Mouse (Mus musculus) spleen, adult 2 months (tissue): ENCODE data around the gene Fga. TPM values are rescaled to one million over a fixed set of nuclear protein-coding genes. Genes with fewer than 3 reads are reported as not detected.

Source experiments
- DNase-seq, 2 experiments: peaks; one replicate each; pipeline versions ENCODE4 v3.0.0 to v3.0.0-alpha.2; 2012 to 2021; ENCODE audit warnings: low spot score in 2 of 2, low read depth in 1 of 2
- H3K27ac ChIP-seq: fragments of 200-500 bp; 2 replicates; pipeline ENCODE4 v1.5.1; 2012; ENCODE audit warnings: low read length, inconsistent platforms; ENCODE audit not compliant: insufficient read depth
- H3K27me3 ChIP-seq: fragments of 200-500 bp; 2 replicates; pipeline ENCODE4 v1.6.1; 2012; ENCODE audit warnings: mild to moderate bottlenecking, moderate library complexity, low read length, inconsistent platforms; ENCODE audit not compliant: control insufficient read depth, insufficient read depth
- H3K36me3 ChIP-seq: fragments of 200-500 bp; 2 replicates; pipeline ENCODE4 v1.6.1; 2012; ENCODE audit warnings: mild to moderate bottlenecking, low read length, inconsistent platforms; ENCODE audit not compliant: control insufficient read depth, insufficient read depth
- H3K4me1 ChIP-seq: fragments of 200-500 bp; 2 replicates; pipeline ENCODE4 v1.6.1; 2011; ENCODE audit warnings: inconsistent platforms; ENCODE audit not compliant: control insufficient read depth, insufficient read depth, insufficient read length
- H3K4me3 ChIP-seq: fragments of 200-500 bp; 2 replicates; pipeline ENCODE4 v1.5.1; 2011; ENCODE audit warnings: mild to moderate bottlenecking, inconsistent platforms; ENCODE audit not compliant: insufficient read depth, insufficient read length; ENCODE audit errors: extremely low read depth
- CTCF ChIP-seq: fragments of 200-500 bp; IDR thresholded peaks from 2 replicates; pipeline ENCODE4 v1.5.1; 2011; ENCODE audit warnings: mild to moderate bottlenecking, inconsistent platforms; ENCODE audit not compliant: insufficient read depth, insufficient read length, insufficient replicate concordance; ENCODE audit errors: extremely low read depth
- POLR2A ChIP-seq: fragments of 200-500 bp; IDR thresholded peaks from 2 replicates; pipeline ENCODE4 v1.6.1; 2011; ENCODE audit warnings: low read depth, low read length, inconsistent platforms
- WGBS: fragments of 180-500 bp; shearing (Covaris S2); methylation state at CpG from one replicate; pipeline ENCODE4 v1.1.7; 2018; 5-methylcytosine and 5-hydroxymethylcytosine counted together
- polyA plus RNA-seq: library from polyadenylated mRNA; depleted of rRNA; stranded (reverse); fragments of >200 nt; gene quantifications from 2 replicates; pipeline ENCODE4 v1.2.3, GENCODE M21; 2012

Fga gene
- polyA plus RNA-seq, 1 experiment, result 0.05 TPM

DNA sequence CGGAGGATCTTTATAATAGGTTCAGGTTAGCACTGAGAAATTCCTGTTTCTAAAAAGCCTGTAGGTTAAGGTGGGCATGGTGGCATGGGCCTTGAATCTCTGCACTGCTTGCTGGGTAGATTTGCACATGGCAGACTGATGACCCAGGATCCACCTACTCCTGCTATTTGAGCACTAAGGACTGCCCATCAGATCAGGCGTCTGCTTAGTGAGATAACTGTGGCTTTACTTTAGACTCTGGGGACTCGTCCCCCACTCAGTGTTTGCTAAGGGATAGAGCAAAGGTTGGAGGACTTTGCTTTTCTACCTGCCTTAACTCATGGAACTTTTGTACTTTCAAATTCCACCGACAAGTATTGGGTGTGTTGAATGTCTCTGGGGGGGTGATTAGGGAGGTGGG, 13.8 kb downstream of the Fga start:
- no peak overlapping the region for H3K27ac ChIP-seq
- DNase-seq, result no peak
- no peaks in the 10 kb centered on the region for H3K4me1 ChIP-seq
- H3K36me3 ChIP-seq, result no peaks in the 10 kb centered on the region
- H3K27me3 ChIP-seq, result no peaks in the 10 kb centered on the region
- 86% methylated on average over 4 of the region's 4 CpGs for WGBS
- H3K4me3 ChIP-seq, result no peak overlapping the region
- no peak for TF ChIP-seq POLR2A
- no peak for TF ChIP-seq CTCF

DNA sequence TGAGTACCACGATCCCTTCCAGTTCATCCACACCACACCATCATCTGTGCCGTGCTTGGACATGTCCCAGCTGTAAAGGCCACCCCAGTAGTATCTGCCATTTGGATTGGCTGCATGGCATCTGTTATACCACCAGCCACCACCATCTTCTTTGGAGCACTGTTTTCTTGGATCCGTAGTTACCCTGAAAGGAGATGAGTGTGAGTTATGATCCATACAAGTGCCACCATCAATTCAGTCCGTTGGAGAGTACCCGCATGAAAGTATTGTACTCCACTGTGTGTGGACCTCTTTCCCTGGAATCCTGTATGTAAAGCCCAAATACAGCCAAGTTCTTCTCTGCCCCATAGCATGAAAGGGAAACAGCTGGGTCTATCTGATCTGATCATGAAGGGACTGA, 16.6 kb downstream of the Fga start:
- DNase-seq, result no peak
- Histone ChIP-seq H3K4me1 (no peaks in the 10 kb centered on the region), H3K27ac (no peak overlapping the region), H3K27me3 (no peaks in the 10 kb centered on the region), H3K4me3 (no peak overlapping the region), H3K36me3 (no peaks in the 10 kb centered on the region)
- TF ChIP-seq CTCF (no peak), POLR2A (no peak)
- WGBS, result 90% methylated on average over 5 of the region's 5 CpGs

DNA sequence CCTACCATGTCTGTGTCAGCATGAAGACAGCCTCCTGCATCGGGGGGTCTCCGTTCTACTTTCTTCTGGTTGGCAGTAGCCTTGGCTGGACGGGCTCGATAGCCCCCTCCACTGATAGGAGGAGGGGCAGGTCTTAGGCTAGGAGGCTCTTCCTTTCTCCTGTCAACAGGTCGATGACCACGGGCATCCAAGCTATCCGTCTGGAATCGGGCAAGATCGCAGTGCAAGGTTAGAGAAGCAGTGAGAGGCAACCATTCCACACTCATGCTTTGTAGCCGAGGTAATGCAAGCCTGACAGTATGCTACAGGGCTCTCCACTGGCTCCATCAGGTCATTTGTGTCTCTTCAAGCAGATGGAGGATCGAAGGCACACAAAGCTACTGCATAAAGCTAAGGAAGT, 20.8 kb downstream of the Fga start:
- TF ChIP-seq CTCF (no peak), POLR2A (no peak)
- H3K4me1 ChIP-seq, result no peaks in the 10 kb centered on the region
- no peak overlapping the region for H3K27ac ChIP-seq
- H3K27me3 ChIP-seq, result no peaks in the 10 kb centered on the region
- no peak overlapping the region for H3K4me3 ChIP-seq
- DNase-seq, result no peak
- WGBS, result 85% methylated on average over 11 of the region's 11 CpGs
- no peaks in the 10 kb centered on the region for H3K36me3 ChIP-seq

DNA sequence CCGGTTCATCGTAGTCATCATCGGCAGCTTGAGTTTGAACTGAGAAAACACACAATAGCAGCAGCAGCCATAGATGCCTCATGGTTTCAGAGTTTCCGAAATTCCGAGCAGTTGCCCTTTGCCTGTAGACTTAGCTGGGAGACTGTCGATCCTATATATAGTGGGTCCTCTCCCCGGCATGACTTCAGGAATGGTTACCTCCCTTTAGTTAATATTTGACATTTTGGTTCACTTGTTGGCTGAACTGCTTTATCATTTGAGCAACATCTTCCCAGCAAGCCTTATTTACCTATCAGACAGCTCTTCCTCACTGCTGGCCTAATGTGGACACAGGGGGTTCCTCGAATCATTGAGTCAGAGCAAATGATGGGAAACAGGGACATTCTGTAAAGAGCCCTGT, 23.8 kb downstream of the Fga start, which contains the start of gene Fgb:
Fgb (minus strand) TSS at position 184 of the 400 bp plus-strand sequence.
- TF ChIP-seq CTCF (no peak), POLR2A (no peak)
- no peaks in the 10 kb centered on the region for H3K4me1 ChIP-seq
- 88% methylated on average over 8 of the region's 8 CpGs for WGBS
- DNase-seq, result no peak
- no peak within 1 kb of the TSS for H3K4me3 ChIP-seq
- no peaks in the 10 kb centered on the region for H3K36me3 ChIP-seq
- H3K27me3 ChIP-seq, result no peaks in the 10 kb centered on the region
- H3K27ac ChIP-seq, result no peak within 1 kb of the TSS

DNA sequence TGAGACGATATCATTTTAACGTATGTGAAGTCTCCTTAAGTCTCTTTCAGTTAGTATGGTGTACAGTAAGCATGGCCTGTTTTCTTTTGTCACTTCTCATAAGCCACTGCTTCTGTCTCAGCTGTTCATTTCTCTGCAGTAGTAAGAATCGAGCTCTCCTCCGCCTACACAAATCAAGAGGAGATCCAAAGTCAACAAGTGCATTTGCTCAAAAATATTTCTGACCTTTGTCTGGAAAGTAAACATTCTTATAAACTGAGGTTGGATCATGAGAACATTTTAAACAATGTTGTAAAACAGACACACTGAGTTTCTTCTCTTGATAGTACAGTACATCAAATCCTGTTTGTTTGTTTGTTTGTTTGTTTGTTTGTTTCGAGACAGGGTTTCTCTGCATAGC, 24.8 kb downstream of the Fga start:
- Histone ChIP-seq H3K27ac (no peak overlapping the region), H3K36me3 (no peaks in the 10 kb centered on the region), H3K4me1 (no peaks in the 10 kb centered on the region), H3K4me3 (no peak overlapping the region), H3K27me3 (no peaks in the 10 kb centered on the region)
- 84% methylated on average over 5 of the region's 5 CpGs for WGBS
- TF ChIP-seq CTCF (no peak), POLR2A (no peak)
- no peak for DNase-seq

DNA sequence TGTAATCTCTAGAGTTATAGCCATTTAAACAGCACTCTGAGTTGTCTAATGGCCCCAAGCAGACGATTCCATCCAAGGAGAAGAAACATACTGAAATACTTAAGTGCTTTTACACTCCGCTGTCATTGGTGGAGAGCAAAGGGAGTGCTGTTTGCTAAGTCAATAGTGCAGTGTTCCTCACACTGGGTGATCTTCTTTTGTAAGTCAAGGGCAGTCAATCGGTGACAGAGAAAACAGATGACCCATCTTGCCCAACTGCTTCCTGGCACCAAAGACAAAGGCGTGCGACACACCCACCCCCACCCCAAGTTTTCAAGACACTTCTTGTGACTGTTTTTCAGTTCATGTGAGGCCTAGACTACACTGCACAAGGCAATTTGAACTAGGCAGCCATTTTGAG, 26.2 kb downstream of the Fga start:
- no peak overlapping the region for H3K27ac ChIP-seq
- H3K4me1 ChIP-seq, result peaks cover 2% of the 10 kb centered on the region; the same call in 1 of the 2 replicates
- no peaks in the 10 kb centered on the region for H3K27me3 ChIP-seq
- TF ChIP-seq CTCF, result no peak
- no peak for TF ChIP-seq POLR2A
- no peak overlapping the region for H3K4me3 ChIP-seq
- 86% methylated on average over 5 of the region's 5 CpGs for WGBS
- H3K36me3 ChIP-seq, result no peaks in the 10 kb centered on the region
- DNase-seq, result no peak

DNA sequence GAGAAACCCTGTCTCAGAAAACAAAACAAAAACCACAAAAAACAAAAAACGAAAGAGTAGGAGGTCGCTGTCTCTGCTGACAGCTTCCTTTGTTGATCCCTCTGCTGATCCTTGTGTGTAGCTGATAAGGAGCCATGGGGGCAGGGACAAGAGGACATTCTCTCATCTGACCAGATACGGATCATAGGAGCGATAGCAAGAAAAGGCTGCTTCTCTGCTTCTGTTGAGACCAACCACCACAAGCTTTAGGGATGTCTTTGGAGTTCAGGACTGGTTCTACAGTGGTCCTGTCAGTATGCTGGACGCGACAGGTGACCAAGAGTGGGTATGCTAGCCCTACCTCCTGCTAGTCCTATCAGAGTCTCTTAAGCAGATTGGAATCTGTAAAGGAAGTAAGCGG, 27.2 kb downstream of the Fga start:
- WGBS, result 90% methylated on average over 7 of the region's 7 CpGs
- no peaks in the 10 kb centered on the region for H3K27me3 ChIP-seq
- peaks cover 2% of the 10 kb centered on the region; the same call in 1 of the 2 replicates for H3K4me1 ChIP-seq
- no peak overlapping the region for H3K4me3 ChIP-seq
- no peak for TF ChIP-seq CTCF
- no peak for TF ChIP-seq POLR2A
- DNase-seq, result no peak
- H3K27ac ChIP-seq, result no peak overlapping the region
- no peaks in the 10 kb centered on the region for H3K36me3 ChIP-seq
